Mouse (Mus musculus) heart, embryonic 12.5 days (tissue): ENCODE data around the gene Hivep3. TPM values are rescaled to one million over a fixed set of nuclear protein-coding genes. Genes with fewer than 3 reads are reported as not detected.

ENCODE experiments used
- ATAC-seq: fragments of 200-750 bp; cut with Nextera tagmentation; 2 replicates; pipeline ENCODE4 v1.8.0; 2017; ENCODE audit warnings: moderate TSS enrichment, moderate library complexity; ENCODE audit not compliant: insufficient number of reproducible peaks, low FRiP score
- H3K27ac ChIP-seq: fragments of 300-500 bp; sonication (generic); 2 replicates; pipeline ENCODE4 v1.5.1; 2016; ENCODE audit warnings: mild to moderate bottlenecking, moderate library complexity; ENCODE audit not compliant: poor library complexity, severe bottlenecking
- H3K27me3 ChIP-seq: fragments of 300-500 bp; sonication (generic); replicated peaks from 2 replicates; pipeline ENCODE4 v1.6.1; 2016; ENCODE audit warnings: mild to moderate bottlenecking, moderate library complexity
- H3K36me3 ChIP-seq: fragments of 300-500 bp; sonication (generic); 2 replicates; pipeline ENCODE4 v1.6.1; 2016; ENCODE audit warnings: mild to moderate bottlenecking, moderate library complexity
- H3K4me1 ChIP-seq: fragments of 300-500 bp; sonication (generic); replicated peaks from 2 replicates; pipeline ENCODE4 v1.6.1; 2016; ENCODE audit warnings: mild to moderate bottlenecking
- H3K4me2 ChIP-seq: fragments of 300-500 bp; sonication (generic); 2 replicates; pipeline ENCODE4 v1.6.1; 2016; ENCODE audit warnings: mild to moderate bottlenecking, moderate library complexity
- H3K4me3 ChIP-seq: fragments of 300-500 bp; sonication (generic); 2 replicates; pipeline ENCODE4 v1.5.1; 2016; ENCODE audit warnings: mild to moderate bottlenecking
- H3K9ac ChIP-seq: fragments of 300-500 bp; sonication (generic); 2 replicates; pipeline ENCODE4 v1.6.1; 2016; ENCODE audit warnings: mild to moderate bottlenecking, moderate library complexity
- H3K9me3 ChIP-seq: fragments of 300-500 bp; sonication (generic); replicated peaks from 2 replicates; pipeline ENCODE4 v1.6.1; 2016; ENCODE audit warnings: mild to moderate bottlenecking, moderate library complexity
- WGBS: fragments of 180-500 bp; shearing (Covaris S2); methylation state at CpG from one replicate; pipeline ENCODE4 v1.1.7; 2016; 5-methylcytosine and 5-hydroxymethylcytosine counted together
- polyA plus RNA-seq: library from polyadenylated mRNA; unstranded; fragments of >200 nt; fragmentation: Nextera tagmentation; extraction: Ambion mirVana; gene quantifications from 2 replicates; pipeline ENCODE4 v1.2.1, GENCODE M21; 2016

The Hivep3 gene
- polyA plus RNA-seq, 1 experiment from 2014 or later: 6.1 TPM

- Histone ChIP-seq H3K9ac (no peak overlapping the region), H3K4me3 (no peak overlapping the region), H3K27ac (no peak overlapping the region), H3K9me3 (no peaks in the 10 kb centered on the region), H3K36me3 (no peaks in the 10 kb centered on the region), H3K27me3 (no peaks in the 10 kb centered on the region), H3K4me1 (no peaks in the 10 kb centered on the region), H3K4me2 (no peak overlapping the region)
- WGBS: 78% methylated on average over 9 of the region's 9 CpGs
- ATAC-seq: no peak
Observed at GRCm38 (mm10) chr4:119789495-119790148, 56.0 kb downstream of the Hivep3 start.

GRCm38 (mm10) chr4:119798891-119799290, 65.3 kb downstream of the Hivep3 start:
- Histone ChIP-seq H3K4me1 (no peaks in the 10 kb centered on the region), H3K27me3 (no peaks in the 10 kb centered on the region), H3K4me3 (no peak overlapping the region), H3K9ac (no peak overlapping the region), H3K9me3 (no peaks in the 10 kb centered on the region), H3K27ac (no peak overlapping the region), H3K4me2 (no peak overlapping the region), H3K36me3 (no peaks in the 10 kb centered on the region)
- WGBS: 63% methylated on average over 3 of the region's 3 CpGs
- ATAC-seq: no peak

GRCm38 (mm10) chr4:119806556-119806955, 73.0 kb downstream of the Hivep3 start:
- Histone ChIP-seq H3K27me3 (no peaks in the 10 kb centered on the region), H3K27ac (no peak overlapping the region), H3K4me3 (no peak overlapping the region), H3K4me1 (no peaks in the 10 kb centered on the region; the same call in 1 of the 2 replicates), H3K9me3 (no peaks in the 10 kb centered on the region), H3K9ac (no peak overlapping the region), H3K4me2 (no peak overlapping the region), H3K36me3 (no peaks in the 10 kb centered on the region)
- ATAC-seq: no peak
- 72% methylated on average over 2 of the region's 2 CpGs for whole genome bisulfite sequencing

DNA sequence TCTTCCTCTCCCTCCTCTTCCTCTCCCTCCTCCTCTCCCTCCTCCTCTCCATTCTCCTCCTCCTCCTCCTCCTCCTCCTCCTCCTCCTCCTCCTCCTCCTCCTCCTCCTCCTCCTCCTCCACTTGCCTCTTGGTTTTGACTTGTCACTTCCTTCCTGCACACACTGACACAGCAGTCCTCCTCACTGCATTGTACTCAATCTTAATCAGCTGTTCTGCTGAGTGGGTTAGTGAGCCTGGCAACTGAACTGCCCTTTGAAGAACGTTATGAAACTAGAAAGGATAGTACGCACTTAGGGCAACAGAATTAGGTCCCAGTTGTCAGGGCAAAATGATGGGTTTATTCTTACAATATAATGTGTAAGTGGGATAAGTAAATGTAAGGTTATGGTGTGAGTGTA, 73.8 kb downstream of the Hivep3 start:
- H3K9me3 ChIP-seq: no peaks in the 10 kb centered on the region
- no peak overlapping the region for H3K27ac ChIP-seq
- WGBS: 45% methylated on average over 2 of the region's 2 CpGs
- no peak overlapping the region for H3K4me3 ChIP-seq
- H3K27me3 ChIP-seq: no peaks in the 10 kb centered on the region
- no peaks in the 10 kb centered on the region for H3K36me3 ChIP-seq
- H3K9ac ChIP-seq: no peak overlapping the region
- no peak overlapping the region for H3K4me2 ChIP-seq
- no peak for ATAC-seq
- H3K4me1 ChIP-seq: no peaks in the 10 kb centered on the region; the same call in 1 of the 2 replicates

DNA sequence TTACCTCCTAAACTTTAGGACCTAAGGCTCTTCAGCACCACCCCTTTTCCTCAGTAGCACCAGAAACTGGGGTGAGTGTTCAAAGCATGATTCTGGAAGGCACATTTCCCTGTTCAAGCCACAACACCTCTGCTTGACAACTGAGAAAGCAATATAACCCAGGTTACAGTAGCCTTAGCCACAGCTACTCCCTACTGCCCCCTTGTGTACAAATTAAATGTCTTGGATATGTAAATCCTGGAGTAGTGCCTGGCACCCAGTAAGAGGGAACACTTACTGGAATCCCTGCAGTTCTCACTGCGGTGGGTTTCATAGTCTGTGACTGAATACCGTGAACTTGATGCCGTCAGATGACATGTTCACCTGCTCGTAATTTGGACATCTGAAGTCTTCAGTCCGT, 75.7 kb downstream of the Hivep3 start:
- no peaks in the 10 kb centered on the region for H3K27me3 ChIP-seq
- H3K9me3 ChIP-seq: no peaks in the 10 kb centered on the region
- no peak overlapping the region for H3K27ac ChIP-seq
- H3K4me2 ChIP-seq: no peak overlapping the region
- no peak overlapping the region for H3K4me3 ChIP-seq
- ATAC-seq: no peak
- H3K36me3 ChIP-seq: no peaks in the 10 kb centered on the region
- H3K4me1 ChIP-seq: peaks cover 14% of the 10 kb centered on the region
- WGBS: 33% methylated on average over 5 of the region's 5 CpGs
- H3K9ac ChIP-seq: no peak overlapping the region

GRCm38 (mm10) chr4:119812775-119813174, 79.2 kb downstream of the Hivep3 start:
- Histone ChIP-seq H3K4me2 (no peak overlapping the region), H3K9ac (no peak overlapping the region), H3K4me1 (peaks cover 39% of the 10 kb centered on the region), H3K36me3 (no peaks in the 10 kb centered on the region), H3K4me3 (no peak overlapping the region), H3K9me3 (no peaks in the 10 kb centered on the region), H3K27ac (no peak overlapping the region), H3K27me3 (no peaks in the 10 kb centered on the region)
- 10% methylated on average over 2 of the region's 2 CpGs for WGBS
- no peak for ATAC-seq

- WGBS: 26% methylated on average over 12 of the region's 12 CpGs
- 0 out of 2 replicates have a peak, but pooled peaks have one; percentile 29 for ATAC-seq
- Histone ChIP-seq H3K36me3 (no peaks in the 10 kb centered on the region), H3K9ac (no peak overlapping the region), H3K9me3 (no peaks in the 10 kb centered on the region), H3K27me3 (no peaks in the 10 kb centered on the region), H3K4me1 (peaks cover 39% of the 10 kb centered on the region), H3K4me3 (0 out of 2 replicates have a peak overlapping the region, but pooled peaks have one; percentile 61), H3K27ac (no peak overlapping the region), H3K4me2 (peak overlapping the region; percentile 90)
Observed at GRCm38 (mm10) chr4:119813500-119814184, 80.1 kb downstream of the Hivep3 start.

DNA sequence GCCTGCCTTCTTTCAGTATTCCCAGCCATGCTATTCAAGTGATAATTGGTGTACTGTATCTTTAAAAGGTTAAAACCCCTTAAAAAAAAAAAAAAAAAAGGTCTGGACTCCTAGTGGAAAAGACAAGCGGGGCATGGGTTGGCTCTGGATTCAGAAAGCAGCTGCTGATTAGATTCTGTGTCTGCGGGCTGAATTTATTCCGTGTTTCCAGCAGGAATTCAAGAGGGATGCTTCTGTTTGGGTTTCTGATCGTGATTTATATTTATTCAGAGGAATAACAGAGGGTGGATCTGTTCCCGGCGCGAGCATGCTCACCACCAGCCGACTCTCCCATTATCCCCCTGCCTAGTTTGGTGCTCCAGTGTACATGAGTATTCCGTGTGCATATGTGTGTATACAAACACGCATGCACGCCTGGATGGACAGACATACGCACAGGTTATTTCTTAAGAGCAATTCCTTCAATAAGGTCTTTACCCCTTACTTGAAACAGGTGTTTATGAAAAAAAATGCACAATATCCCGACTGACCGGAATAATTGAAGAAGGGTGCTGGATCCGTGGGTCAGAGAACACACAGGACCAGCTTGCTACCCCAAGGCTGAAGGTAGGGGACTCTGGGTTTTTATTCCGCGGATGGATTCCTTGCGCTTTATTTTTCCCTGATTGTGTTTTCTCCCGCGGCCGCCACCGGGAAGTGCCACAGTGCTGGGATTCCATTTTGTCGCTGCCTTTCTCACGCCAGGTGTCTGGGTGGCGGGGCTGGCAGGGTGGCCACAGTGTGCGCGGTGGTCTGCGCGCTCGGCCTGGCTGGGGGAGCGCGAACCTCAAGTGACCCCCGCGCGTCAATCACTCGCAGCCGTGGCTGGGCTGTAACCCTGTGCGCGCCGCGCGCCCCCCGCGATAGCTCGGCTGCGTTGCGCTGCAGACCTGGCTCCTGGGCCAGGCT, 80.9 kb downstream of the Hivep3 start:
- 2% methylated on average over 47 of the region's 47 CpGs for WGBS
- Histone ChIP-seq H3K36me3 (no peaks in the 10 kb centered on the region), H3K4me3 (peak overlapping the region; percentile 61), H3K9me3 (no peaks in the 10 kb centered on the region), H3K4me1 (peaks cover 39% of the 10 kb centered on the region), H3K27me3 (no peaks in the 10 kb centered on the region), H3K27ac (no peak overlapping the region), H3K4me2 (peak overlapping the region; percentile 90), H3K9ac (peak overlapping the region; percentile 67)
- ATAC-seq: no peak

GRCm38 (mm10) chr4:119815133-119815792, 81.7 kb downstream of the Hivep3 start:
- Histone ChIP-seq H3K27ac (no peak overlapping the region), H3K9me3 (no peaks in the 10 kb centered on the region), H3K4me2 (peak overlapping the region; percentile 90), H3K27me3 (no peaks in the 10 kb centered on the region), H3K4me1 (peaks cover 39% of the 10 kb centered on the region), H3K4me3 (peak overlapping the region; percentile 61), H3K9ac (peak overlapping the region; percentile 67), H3K36me3 (no peaks in the 10 kb centered on the region)
- ATAC-seq: no peak
- WGBS: 17% methylated on average over 7 of the region's 7 CpGs

DNA sequence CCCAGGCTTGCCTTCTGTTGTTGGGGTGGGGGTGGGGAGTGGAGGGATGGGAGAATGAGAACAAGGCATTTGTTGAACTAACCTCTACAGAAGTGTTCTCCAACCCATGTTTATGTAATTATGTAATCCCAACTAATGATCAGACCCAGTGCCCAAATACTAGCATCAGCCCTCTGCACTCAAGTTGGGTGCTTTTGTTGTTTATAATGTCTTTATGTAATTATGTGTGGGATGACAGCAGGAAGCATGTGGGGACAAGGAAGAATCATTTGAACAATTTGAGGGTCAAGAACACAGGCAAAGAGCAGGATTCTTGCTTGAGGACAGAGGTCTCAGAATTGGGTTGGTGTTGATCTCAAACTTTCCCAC, 82.2 kb downstream of the Hivep3 start:
- Histone ChIP-seq H3K4me1 (peaks cover 39% of the 10 kb centered on the region), H3K9ac (no peak overlapping the region), H3K9me3 (no peaks in the 10 kb centered on the region), H3K4me2 (peak overlapping the region; percentile 90), H3K36me3 (no peaks in the 10 kb centered on the region), H3K27me3 (no peaks in the 10 kb centered on the region), H3K4me3 (no peak overlapping the region), H3K27ac (0 out of 2 replicates have a peak overlapping the region, but pooled peaks have one; percentile 50)
- no peak for ATAC-seq
